Mouse (Mus musculus) kidney, postnatal 25 days (tissue): ENCODE results near the gene Tmem25.
A peak's percentile ranks its signal among the peaks of the same experiment; 100 is the strongest.
"Not testable (repeated sequence)": the region's sequence is repeated elsewhere in the genome, so short reads cannot be mapped to it uniquely, and the experiment has no call there.

ENCODE experiments used
- DNase-seq, 2 experiments: peaks; one replicate each; pipeline ENCODE4 v3.0.0; 2021; ENCODE audit warnings: mixed read lengths in 2 of 2

Tmem25 gene

GRCm38 (mm10) chr9:44772392-44772749 is 26.7 kb downstream of the Tmem25 start:
- no peak for DNase-seq

DNA sequence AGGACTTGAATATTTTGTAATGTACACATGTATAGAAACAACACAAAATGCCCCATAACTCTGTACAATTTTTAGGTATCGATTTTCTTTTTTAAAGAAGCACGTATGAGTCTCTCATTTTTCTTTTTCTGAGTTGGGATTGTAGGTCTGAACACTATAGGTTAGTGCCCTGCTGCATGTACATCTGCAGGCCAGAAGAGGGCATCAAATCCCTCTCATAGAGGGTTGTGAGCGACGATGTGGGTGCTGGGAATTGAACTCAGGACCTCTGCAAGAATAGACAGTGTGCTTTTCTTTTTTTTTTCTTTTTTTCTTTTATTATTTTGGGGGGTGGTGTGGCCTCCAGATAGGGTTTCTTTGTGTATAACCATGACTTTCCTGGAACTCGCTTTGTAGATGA is 27.7 kb downstream of the Tmem25 start:
- no peak for DNase-seq

- not testable (repeated sequence) for DNase-seq
Measured at GRCm38 (mm10) chr9:44768029-44768394, 31.1 kb downstream of the Tmem25 start.

DNA sequence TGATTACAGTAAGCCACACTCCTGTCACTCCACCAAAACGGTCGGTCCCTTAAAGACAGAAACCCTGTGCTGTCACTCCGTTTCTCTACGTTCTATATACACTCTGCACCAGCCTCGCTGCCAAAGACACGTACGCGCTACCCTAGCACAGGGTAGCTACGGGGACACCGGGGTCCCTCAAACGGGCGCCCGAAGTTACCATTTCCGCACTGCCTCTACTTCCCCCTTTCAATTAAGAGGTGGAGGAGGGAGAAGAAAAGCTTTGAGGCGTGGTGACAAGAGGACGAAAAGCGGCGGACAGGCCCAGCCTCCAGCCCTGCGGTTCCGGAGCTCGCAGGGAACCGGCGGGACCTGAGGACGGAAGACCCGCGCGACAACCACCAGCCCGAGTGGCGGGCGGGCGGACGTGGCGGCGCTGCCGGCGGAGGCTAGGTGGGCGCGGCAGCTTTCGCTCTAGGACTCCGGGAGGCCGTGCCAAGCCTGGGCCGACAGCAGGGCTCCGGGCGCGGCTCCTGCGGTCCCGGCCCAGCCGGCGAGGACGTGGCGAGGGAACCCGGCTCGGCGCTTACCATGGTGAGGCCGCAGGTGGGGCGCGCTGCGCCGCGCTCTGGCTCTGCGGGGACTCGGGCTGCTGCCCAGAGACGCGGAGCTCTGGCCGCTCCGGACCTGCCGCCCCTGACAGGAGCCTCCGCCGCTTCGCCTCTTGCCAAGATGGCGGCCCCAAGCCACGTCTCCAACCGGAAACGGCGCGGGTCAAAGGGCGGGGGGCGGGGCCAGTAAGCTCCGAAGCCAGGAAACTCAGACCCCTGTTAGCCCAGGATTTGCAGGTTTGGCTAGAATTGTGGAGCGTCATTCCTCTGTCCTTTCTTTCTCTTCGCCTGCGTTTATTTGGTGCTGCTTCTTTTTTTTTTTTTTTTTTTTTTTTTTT is 31.7 kb downstream of the Tmem25 start, which contains the start of the genes Arcn1 and Ift46:
TSS of gene Arcn1 (minus strand) at position 745 of the 928 bp plus-strand sequence.
TSS of gene Ift46 (plus strand) at position 808 of the 928 bp plus-strand sequence.
- peak; percentile 82 to 91 for DNase-seq

DNA sequence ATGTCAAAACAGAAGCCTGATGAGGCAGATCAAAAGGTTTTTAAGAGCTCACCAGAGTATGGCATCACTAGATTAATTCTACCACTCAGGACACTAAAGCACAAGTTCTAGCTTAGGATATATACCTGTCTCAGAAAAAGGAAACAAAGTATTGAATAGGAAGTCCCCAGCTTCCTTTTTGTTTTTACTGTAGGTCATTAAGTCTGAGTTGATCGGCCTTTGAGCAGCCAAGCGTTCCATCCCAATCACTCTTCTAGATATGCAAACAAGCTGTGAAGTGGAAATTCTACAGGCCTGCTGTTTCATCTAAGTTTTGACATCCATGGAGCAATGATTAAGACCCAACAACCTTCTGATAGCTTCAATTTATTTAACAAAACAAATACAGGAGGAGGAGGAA is 38.2 kb downstream of the Tmem25 start:
- no peak for DNase-seq

- DNase-seq = no peak
Measured at GRCm38 (mm10) chr9:44748473-44748872, 50.6 kb downstream of the Tmem25 start.

DNA sequence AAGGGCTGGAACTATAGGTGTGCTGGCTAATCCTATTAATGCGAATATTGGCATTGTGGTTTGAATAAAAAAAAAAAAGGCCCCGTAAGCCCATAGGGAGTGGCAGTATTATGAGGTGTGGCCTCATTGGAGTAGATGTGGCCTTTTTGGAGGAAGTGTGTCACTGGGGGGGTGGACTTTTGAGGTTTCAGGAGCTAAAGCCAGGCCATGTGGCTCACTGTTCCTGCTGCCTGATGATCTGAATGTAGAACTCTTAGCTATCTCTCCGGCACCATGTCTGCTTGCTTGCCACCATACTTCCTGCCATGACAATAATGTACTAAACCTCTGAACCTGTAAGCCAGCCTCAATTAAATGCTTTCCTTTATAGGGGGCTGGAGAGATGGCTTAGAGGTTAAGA is 51.8 kb downstream of the Tmem25 start:
- DNase-seq = no peak

DNA sequence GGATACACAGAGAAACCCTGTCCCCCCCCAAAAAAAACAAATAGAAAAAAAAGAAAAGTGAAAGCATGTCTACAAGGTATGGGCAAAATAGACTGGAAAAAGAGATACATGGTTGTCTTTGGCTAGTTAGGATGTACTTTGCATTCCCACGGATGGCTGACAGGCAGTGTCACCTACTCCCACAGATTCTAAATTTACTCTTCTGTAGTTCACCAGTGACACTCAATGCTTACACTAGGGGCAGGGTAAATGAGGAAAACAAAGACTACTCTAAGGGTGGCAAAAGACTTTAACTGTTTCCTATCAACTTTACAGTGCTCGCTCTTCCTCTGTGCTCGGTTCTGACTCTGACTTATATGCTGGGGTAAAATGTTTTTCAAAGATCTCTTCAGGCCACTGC is 52.4 kb downstream of the Tmem25 start:
- DNase-seq = no peak

DNA sequence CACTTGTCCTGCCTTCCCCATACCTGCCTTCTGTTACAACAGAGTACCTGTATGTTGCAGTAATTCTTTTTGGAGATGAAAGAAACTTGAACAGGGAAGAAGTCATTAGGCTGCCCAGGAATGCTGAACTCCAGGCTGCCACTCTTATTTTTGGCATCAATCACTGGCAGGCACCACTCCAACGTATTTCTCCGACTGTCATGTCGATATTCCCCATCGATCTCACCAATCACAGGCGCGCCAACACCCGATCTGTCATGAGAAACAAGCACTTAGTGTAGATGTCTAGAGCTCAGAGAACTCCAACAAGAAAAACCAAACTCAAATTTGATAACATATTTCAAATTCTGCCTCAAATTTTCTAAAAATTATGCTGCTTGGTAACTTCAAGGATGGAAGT is 53.7 kb downstream of the Tmem25 start:
- no peak for DNase-seq
